Mouse (Mus musculus) heart, embryonic 14.5 days (tissue): ENCODE results near the gene Pcgf2. TPM values are rescaled to one million over a fixed set of nuclear protein-coding genes. Genes with fewer than 3 reads are reported as not detected.

Experiments
- ATAC-seq: fragments of 200-750 bp; cut with Nextera tagmentation; 2 replicates; pipeline ENCODE4 v1.8.0; 2017; ENCODE audit warnings: low read depth, moderate TSS enrichment; ENCODE audit not compliant: insufficient number of reproducible peaks, insufficient read depth, low FRiP score
- H3K27ac ChIP-seq, 2 experiments: fragments of 200-500 bp in 1 of 2; fragments of 300-500 bp in 1 of 2; sonication (generic) in 1 of 2; replicated peaks in 1 of 2; 2 replicates each; pipeline ENCODE4 v1.5.1; 2012 to 2014; ENCODE audit warnings: low read depth in 2 of 2, low read length in 2 of 2, control low read depth in 1 of 2, mild to moderate bottlenecking in 1 of 2, mixed read lengths in 1 of 2; ENCODE audit not compliant: control insufficient read depth in 1 of 2, insufficient read depth in 1 of 2
- H3K27me3 ChIP-seq: fragments of 300-500 bp; sonication (generic); 2 replicates; pipeline ENCODE4 v1.6.1; 2014; ENCODE audit warnings: mild to moderate bottlenecking, low read length, control low read depth; ENCODE audit not compliant: control insufficient read depth, insufficient read depth
- H3K36me3 ChIP-seq: fragments of 300-500 bp; sonication (generic); 2 replicates; pipeline ENCODE4 v1.6.1; 2014; ENCODE audit warnings: mild to moderate bottlenecking, control low read depth, low read length, mixed read lengths; ENCODE audit not compliant: control insufficient read depth, insufficient read depth
- H3K4me1 ChIP-seq, 2 experiments: fragments of 200-500 bp in 1 of 2; fragments of 300-500 bp in 1 of 2; sonication (generic) in 1 of 2; 2 replicates each; pipeline ENCODE4 v1.6.1; 2012 to 2014; ENCODE audit warnings: low read length in 2 of 2, control low read depth in 1 of 2, mixed read lengths in 1 of 2; ENCODE audit not compliant: control insufficient read depth in 2 of 2, insufficient read depth in 2 of 2
- H3K4me2 ChIP-seq: fragments of 300-500 bp; sonication (generic); 2 replicates; pipeline ENCODE4 v1.6.1; 2014; ENCODE audit warnings: mild to moderate bottlenecking, low read length
- H3K4me3 ChIP-seq, 2 experiments: fragments of 200-500 bp in 1 of 2; fragments of 300-500 bp in 1 of 2; sonication (generic) in 1 of 2; 2 replicates each; pipeline ENCODE4 v1.5.1; 2012 to 2014; ENCODE audit warnings: low read length in 2 of 2, mild to moderate bottlenecking in 2 of 2, control low read depth in 1 of 2, low read depth in 1 of 2, moderate library complexity in 1 of 2; ENCODE audit not compliant: control insufficient read depth in 1 of 2, insufficient read depth in 1 of 2
- H3K9ac ChIP-seq: fragments of 300-500 bp; sonication (generic); 2 replicates; pipeline ENCODE4 v1.6.1; 2014; ENCODE audit warnings: mild to moderate bottlenecking, low read length
- H3K9me3 ChIP-seq: fragments of 300-500 bp; sonication (generic); 2 replicates; pipeline ENCODE4 v1.6.1; 2016; ENCODE audit warnings: low read length, control low read depth; ENCODE audit not compliant: control insufficient read depth
- WGBS: fragments of 180-500 bp; shearing (Covaris S2); extraction: QIAGEN DNeasy Blood & Tissue Kit; methylation state at CpG from one replicate; pipeline ENCODE4 v1.1.7; 2014; 5-methylcytosine and 5-hydroxymethylcytosine counted together
- polyA plus RNA-seq: library from polyadenylated mRNA; unstranded; fragments of >200 nt; fragmentation: Nextera tagmentation; extraction: Ambion mirVana; gene quantifications from 2 replicates; pipeline ENCODE4 v1.2.1, GENCODE M21; 2014

Gene Pcgf2
- polyA plus RNA-seq, 1 experiment from 2014 or later: 12.5 TPM

DNA sequence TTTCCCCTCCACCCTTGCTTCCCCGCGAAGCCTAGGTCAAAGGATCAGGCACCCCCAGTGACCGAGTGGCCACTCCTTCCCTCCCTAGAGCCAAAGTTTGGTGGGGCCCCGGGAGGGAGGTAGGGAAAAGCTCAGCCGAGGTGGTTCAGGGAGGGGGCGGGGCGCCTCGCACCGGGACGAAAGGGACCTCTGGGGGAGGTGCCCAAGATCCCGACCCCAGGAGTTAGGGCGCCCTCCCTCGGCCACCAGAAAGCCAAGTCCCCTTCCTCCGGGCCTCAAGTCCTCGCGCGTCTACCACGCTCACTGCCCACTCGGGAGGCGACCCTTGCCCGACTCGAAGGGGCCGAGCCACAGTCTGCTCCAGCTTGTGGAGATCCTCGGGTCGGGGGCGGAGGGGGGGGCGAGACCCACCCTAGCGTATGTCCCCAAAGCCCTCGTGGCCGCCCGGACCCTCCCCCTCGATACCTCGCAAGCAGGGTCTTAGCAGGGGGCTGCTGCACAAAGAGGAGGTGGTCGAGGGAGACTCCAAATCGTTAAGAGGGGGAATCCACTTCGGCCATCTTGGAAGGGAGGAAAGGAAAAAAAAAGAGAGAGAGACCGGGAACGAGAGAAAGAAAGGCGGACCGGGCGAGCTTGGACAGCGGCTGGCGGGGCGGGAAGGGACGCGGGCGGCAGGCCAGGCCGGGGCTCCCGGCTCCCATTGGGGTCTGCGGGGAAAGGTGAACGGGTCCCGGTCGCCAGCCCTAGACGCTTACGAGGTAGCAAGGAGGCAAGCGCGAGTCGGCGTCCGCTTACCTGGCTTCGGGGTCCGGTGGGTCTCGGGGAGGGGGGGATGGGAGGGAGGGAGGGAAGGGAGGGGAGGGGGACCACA is 1.3 kb downstream of the Pcgf2 start:
- H3K4me2 ChIP-seq: peak overlapping the region; percentile 95
- no peaks in the 10 kb centered on the region for H3K27me3 ChIP-seq
- under 1% methylated on average over 60 of the region's 63 CpGs for WGBS
- H3K4me3 ChIP-seq: peak overlapping the region; percentile 78 to 90
- H3K9ac ChIP-seq: peak overlapping the region; percentile 98
- H3K27ac ChIP-seq: peak overlapping the region; percentile 89 to 100
- no peaks in the 10 kb centered on the region for H3K36me3 ChIP-seq
- ATAC-seq: no peak
- no peaks in the 10 kb centered on the region for H3K9me3 ChIP-seq
- peaks cover 36 to 60% of the 10 kb centered on the region in 2 experiments for H3K4me1 ChIP-seq

DNA sequence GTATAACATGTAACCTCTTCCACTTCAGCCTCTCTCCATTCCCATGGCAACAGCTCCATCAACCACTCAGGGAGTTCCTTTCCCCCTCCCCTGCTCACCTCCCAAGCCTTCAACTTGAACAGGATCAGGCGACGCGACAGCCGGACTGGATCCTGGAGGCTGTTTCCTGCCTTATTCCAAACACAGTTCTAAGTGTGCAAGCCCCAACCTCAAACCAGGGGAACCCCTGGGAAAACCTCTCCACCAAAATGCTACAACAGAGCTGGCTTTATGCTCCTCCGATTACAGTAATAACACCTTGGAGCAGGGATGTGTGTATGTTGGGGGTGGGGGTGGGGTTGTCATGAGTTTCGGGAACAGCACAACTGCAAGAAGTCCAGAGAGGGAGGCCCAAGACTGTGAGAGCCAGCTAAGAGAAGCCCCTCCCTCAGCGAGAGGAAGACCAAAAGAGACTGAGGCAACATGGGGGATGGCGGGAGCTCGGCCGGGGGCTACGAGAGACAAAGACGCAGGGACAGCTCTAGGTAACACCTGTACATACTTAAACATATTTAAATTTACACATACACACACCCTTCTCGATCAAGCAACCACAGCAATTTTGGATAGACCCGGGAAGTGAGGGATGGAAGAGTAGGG is 2.3 kb downstream of the Pcgf2 start:
- Histone ChIP-seq H3K27me3 (no peaks in the 10 kb centered on the region), H3K4me3 (peak overlapping the region; percentile 78 to 90), H3K9ac (peak overlapping the region; percentile 98), H3K36me3 (peaks cover 3% of the 10 kb centered on the region), H3K4me1 (peaks cover 36 to 58% of the 10 kb centered on the region in 2 experiments), H3K9me3 (no peaks in the 10 kb centered on the region), H3K27ac (peak overlapping the region; percentile 45 to 100), H3K4me2 (peak overlapping the region; percentile 95)
- ATAC-seq: no peak
- WGBS: 7% methylated on average over 14 of the region's 14 CpGs

DNA sequence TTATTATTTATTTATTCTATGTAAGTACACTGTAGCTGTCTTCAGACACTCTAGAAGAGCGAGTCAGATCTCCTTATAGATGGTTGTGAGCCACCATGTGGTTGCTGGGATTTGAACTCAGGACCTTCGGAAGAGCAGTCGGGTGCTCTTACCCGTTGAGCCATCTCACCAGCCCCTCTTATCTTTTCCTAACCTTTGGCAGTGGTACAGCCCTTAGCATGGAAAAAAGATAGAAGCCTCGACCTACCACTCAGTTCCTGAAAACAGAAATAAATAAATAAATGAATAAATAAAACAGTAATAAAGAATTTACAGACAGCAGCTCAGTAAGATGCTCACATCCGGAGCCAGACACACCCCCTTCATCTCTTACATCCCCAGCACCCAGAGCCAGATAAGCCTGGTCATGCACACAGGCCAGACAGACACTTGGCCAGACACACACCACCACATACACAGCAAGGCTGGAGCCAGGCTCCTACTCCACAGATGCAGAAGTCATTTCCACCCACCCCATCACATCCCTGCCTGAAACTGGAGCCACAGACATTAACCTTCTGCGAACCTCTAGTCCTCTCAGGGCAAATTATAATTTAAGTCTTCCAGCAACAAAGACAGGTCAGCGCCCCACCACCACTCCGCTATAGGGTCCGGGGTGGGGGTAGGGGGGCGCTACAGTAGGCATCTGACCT is 3.0 kb downstream of the Pcgf2 start:
- peaks cover 36 to 58% of the 10 kb centered on the region in 2 experiments for H3K4me1 ChIP-seq
- H3K4me2 ChIP-seq: peak overlapping the region; percentile 95
- H3K9me3 ChIP-seq: no peaks in the 10 kb centered on the region
- peak overlapping the region; percentile 78 to 90 for H3K4me3 ChIP-seq
- no peak for ATAC-seq
- WGBS: 53% methylated on average over 11 of the region's 11 CpGs
- no peaks in the 10 kb centered on the region for H3K27me3 ChIP-seq
- peak overlapping the region; percentile 27 to 100; a peak in 3 of 4 replicates for H3K27ac ChIP-seq
- H3K9ac ChIP-seq: peak overlapping the region; percentile 98
- peaks cover 10% of the 10 kb centered on the region for H3K36me3 ChIP-seq

DNA sequence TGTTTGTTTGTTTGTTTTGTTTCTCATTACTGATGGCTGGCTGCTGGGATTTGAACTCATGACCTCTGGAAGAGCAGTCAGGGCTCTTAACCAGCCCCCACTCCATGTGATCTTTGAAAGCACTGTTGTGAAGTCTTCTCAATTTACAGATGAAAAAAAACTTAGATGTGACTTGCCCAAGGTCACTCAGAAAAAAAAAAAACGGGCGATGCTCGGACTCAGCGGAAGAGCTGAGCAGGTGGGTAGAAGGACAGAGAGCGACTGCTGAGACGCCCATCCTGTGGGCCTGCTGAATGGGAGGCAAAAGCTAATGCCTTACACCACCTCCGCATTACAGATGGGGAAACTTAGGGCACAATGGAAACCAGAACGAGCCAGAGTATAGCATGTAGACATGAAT is 3.6 kb downstream of the Pcgf2 start:
- H3K4me1 ChIP-seq: peaks cover 36 to 53% of the 10 kb centered on the region in 2 experiments
- H3K9me3 ChIP-seq: no peaks in the 10 kb centered on the region
- H3K27me3 ChIP-seq: no peaks in the 10 kb centered on the region
- 80% methylated on average over 8 of the region's 8 CpGs for WGBS
- peaks cover 17% of the 10 kb centered on the region for H3K36me3 ChIP-seq
- no peak for ATAC-seq
- no peak overlapping the region for H3K4me3 ChIP-seq
- peak overlapping the region; percentile 31; the same call in 1 of the 2 replicates for H3K4me2 ChIP-seq
- H3K27ac ChIP-seq: no peak overlapping the region
- H3K9ac ChIP-seq: 0 out of 2 replicates have a peak overlapping the region, but pooled peaks have one; percentile 56

DNA sequence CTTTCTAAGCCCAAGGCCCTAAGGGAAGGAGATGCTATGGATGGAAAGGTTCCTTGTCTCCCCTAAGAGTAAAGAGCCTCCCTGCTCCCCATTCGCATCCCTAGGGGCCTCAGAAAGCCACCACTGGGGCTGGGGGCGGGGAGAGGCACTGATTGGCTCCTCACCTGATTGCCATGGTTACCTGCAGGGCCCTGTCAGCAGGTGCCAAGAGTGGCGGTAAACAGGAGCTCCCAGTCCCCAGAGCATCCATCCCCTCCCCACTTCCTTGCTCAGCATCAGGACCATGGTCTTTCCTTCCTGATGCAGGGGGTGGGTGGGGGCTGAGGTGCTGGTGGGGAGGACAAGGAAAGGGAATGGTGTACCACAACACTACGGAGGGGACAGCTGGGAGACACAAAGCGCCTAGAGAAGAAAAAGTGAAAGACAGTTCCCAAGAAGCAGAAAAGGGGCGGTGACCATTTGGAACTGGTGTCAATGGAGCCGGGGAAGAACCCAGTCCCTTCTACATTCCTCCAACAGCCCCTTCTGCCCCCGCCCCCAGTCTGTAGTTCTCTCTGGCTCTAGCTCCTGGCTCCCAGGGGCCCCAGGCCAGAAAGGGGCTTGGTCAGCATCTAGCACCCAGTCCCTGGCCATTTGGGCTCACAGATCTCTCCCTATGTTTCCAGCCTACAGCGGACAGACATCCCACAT is 4.4 kb downstream of the Pcgf2 start:
- Histone ChIP-seq H3K27me3 (no peaks in the 10 kb centered on the region), H3K4me2 (peak overlapping the region; percentile 31), H3K36me3 (peaks cover 25% of the 10 kb centered on the region), H3K4me3 (no peak overlapping the region), H3K4me1 (peaks cover 29 to 44% of the 10 kb centered on the region in 2 experiments), H3K27ac (peak overlapping the region; percentile 59 to 61), H3K9me3 (no peaks in the 10 kb centered on the region), H3K9ac (peak overlapping the region; percentile 56)
- no peak for ATAC-seq
- 55% methylated on average over 9 of the region's 9 CpGs for WGBS

DNA sequence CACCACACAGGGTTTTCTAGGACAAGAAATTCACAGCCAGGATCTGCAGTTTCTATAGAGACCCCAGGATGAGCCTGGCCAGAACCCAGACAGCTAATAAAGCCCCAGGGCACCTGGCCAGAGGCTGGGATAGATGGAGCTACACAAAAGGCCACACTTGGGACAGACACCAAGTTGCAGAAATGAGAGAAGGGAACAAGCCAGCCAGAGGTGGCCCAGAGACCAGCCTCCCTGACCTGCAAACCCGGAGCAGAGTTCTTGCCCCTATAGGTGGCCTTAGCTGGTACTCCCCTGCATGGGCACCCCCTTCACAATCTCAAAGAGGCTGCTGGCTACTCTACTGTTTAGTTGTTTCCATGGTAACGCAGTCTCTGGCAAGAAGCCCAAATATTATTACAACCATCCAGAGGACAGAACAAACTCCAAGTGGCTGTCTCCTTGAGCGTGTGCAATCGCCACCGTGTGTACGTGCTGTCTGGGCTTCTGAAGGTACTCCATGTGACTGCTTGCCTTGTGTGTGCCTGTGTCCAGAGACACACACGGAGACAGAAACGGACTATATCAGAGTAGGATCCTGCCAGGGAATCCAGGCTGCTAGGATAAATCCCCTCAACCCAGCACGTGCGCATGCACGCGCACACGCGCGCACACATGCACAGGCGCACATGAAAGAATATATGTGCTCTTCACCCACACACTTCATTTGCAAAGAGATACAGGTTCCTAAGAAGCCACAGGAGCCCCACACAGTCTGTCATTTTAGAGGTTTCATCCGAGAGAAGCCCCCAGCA is 5.2 kb downstream of the Pcgf2 start:
- peak overlapping the region; percentile 59 to 61 for H3K27ac ChIP-seq
- H3K9me3 ChIP-seq: no peaks in the 10 kb centered on the region
- H3K4me3 ChIP-seq: no peak overlapping the region
- H3K27me3 ChIP-seq: no peaks in the 10 kb centered on the region
- peak overlapping the region; percentile 23; the same call in 1 of the 2 replicates for H3K4me2 ChIP-seq
- WGBS: 59% methylated on average over 17 of the region's 17 CpGs
- no peak for ATAC-seq
- peak overlapping the region; percentile 56 for H3K9ac ChIP-seq
- H3K4me1 ChIP-seq: peaks cover 29 to 44% of the 10 kb centered on the region in 2 experiments
- H3K36me3 ChIP-seq: peaks cover 32% of the 10 kb centered on the region
